Mouse (Mus musculus) kidney, postnatal 0 days (tissue): ENCODE results near the gene Hoxd10. TPM values are rescaled to one million over a fixed set of nuclear protein-coding genes. Genes with fewer than 3 reads are reported as not detected.

Experiments used
- ATAC-seq: fragments of 200-750 bp; cut with Nextera tagmentation; replicated peaks from 2 replicates; pipeline ENCODE4 v1.8.0; 2017; ENCODE audit warnings: low read depth, moderate number of reproducible peaks, moderate TSS enrichment, moderate library complexity; ENCODE audit not compliant: low FRiP score
- DNase-seq: peaks from one replicate; pipeline ENCODE4 v3.0.0-alpha.2; 2016; ENCODE audit warnings: low spot score
- H3K27ac ChIP-seq: fragments of 300-500 bp; sonication (generic); 2 replicates; pipeline ENCODE4 v1.5.1; 2014; ENCODE audit warnings: mild to moderate bottlenecking
- H3K27me3 ChIP-seq: fragments of 300-500 bp; sonication (generic); 2 replicates; pipeline ENCODE4 v1.6.1; 2014; ENCODE audit warnings: low read length, mixed read lengths; ENCODE audit not compliant: insufficient read depth
- H3K36me3 ChIP-seq: fragments of 300-500 bp; sonication (generic); 2 replicates; pipeline ENCODE4 v1.6.1; 2014; ENCODE audit warnings: low read length, mixed read lengths; ENCODE audit not compliant: insufficient read depth
- H3K4me1 ChIP-seq: fragments of 300-500 bp; sonication (generic); replicated peaks from 2 replicates; pipeline ENCODE4 v1.6.1; 2014; ENCODE audit warnings: antibody characterized with exemption, low read length, mixed read lengths; ENCODE audit not compliant: insufficient read depth
- H3K4me2 ChIP-seq: fragments of 300-500 bp; sonication (generic); 2 replicates; pipeline ENCODE4 v1.6.1; 2014; ENCODE audit warnings: mild to moderate bottlenecking, low read length, moderate library complexity, mixed read lengths
- H3K4me3 ChIP-seq: fragments of 300-500 bp; sonication (generic); replicated peaks from 2 replicates; pipeline ENCODE4 v1.5.1; 2014; ENCODE audit warnings: low read depth, low read length
- H3K9ac ChIP-seq: fragments of 300-500 bp; sonication (generic); 2 replicates; pipeline ENCODE4 v1.6.1; 2014; ENCODE audit warnings: low read depth, low read length
- H3K9me3 ChIP-seq: fragments of 300-500 bp; sonication (generic); replicated peaks from 2 replicates; pipeline ENCODE4 v1.6.1; 2016; ENCODE audit warnings: low read length, inconsistent platforms, mixed read lengths
- CTCF ChIP-seq: IDR thresholded peaks from 2 replicates; pipeline ENCODE4 v1.5.1; 2016; ENCODE audit warnings: antibody characterized with exemption, low read depth, mild to moderate bottlenecking, moderate library complexity
- WGBS: fragments of 180-500 bp; shearing (Covaris S2); extraction: QIAGEN DNeasy Blood & Tissue Kit; methylation state at CpG from one replicate; pipeline ENCODE4 v1.1.7; 2014; 5-methylcytosine and 5-hydroxymethylcytosine counted together
- polyA plus RNA-seq: library from polyadenylated mRNA; unstranded; fragments of >200 nt; fragmentation: Nextera tagmentation; extraction: Ambion mirVana; gene quantifications from 2 replicates; pipeline ENCODE4 v1.2.1, GENCODE M21; 2015

The Hoxd10 gene
- polyA plus RNA-seq = 44.6 and 45.5 TPM in 2 replicates

DNA sequence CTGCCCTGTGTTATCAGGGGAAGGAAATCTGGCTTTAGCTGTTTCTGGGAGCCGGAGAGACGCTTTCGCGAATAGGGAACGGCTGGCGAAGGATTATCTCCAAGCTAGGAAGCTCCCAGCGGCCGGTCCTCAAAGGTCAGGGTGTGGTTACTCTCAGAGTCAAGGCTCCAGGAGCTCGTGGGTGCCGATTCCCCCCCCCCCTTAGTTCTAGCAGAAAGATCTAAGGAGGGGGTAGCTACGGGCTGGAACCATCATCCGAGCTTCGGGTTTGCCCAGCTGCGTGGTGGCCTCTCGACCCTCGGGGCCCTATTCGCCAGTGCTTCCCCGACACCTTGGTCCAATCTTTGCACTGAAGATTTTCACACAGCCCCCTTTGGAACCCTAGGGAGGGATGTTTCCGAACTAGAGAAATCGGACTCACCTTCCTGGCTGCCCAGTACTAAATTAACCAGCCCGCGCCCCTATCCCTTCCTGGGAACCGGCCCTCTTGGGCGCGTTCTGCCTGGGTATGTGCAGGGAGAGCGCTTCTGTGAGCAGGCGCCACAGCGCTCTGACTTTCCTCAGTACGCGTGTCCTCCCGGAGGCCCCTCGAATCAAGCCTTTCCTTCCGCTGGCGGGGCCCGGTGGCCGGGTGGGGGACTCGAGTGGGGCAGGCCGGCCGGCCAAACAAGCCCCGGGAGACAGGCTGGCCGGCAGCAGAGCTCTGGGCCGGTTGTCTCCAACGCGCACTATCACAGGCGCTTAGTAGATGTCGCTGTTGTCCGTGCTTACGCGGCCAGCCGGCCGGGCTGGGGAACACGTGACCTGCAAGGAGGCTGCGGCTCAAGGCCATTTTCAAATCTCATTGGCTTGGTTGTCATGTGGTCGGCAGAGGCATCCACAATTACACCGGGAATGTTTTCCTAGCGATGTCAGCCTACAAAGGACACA, at the start of gene Hoxd10:
TSS of gene Hoxd10 (plus strand) at position 903 of the 930 bp plus-strand sequence.
- Histone ChIP-seq H3K27me3 (no peaks in the 10 kb centered on the region), H3K36me3 (0 out of 2 replicates have a peak, but pooled peaks cover 10% of the 10 kb centered on the region), H3K4me1 (peaks cover 11% of the 10 kb centered on the region), H3K9ac (peak within 1 kb of the TSS; percentile 100), H3K4me2 (peak within 1 kb of the TSS; percentile 90), H3K27ac (peak within 1 kb of the TSS; percentile 97), H3K4me3 (peak within 1 kb of the TSS; percentile 82), H3K9me3 (no peaks in the 10 kb centered on the region)
- peak; percentile 63 for TF ChIP-seq CTCF
- DNase-seq = peak; percentile 97
- WGBS = 2% methylated on average over 56 of the region's 56 CpGs
- ATAC-seq = peak; percentile 80

DNA sequence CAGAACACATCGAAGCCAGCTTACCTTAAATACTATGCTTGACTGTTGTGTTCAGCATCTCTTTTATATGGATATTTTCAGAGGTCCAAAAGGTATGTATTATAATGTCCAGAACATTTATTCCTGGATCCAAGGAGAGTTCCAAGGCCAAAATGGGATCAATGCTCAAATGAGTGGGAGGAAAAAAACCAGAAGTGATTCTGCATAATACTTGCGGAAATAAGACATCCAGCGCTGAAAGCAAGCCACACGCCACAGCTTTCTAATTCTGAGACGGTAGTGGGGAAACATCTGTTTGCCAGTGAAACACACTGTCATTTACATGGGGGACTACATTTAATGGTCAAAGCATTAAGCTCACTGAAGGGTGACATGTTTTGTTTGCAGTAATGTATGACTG, 49.3 kb upstream of the Hoxd10 start:
- DNase-seq (no peak), ATAC-seq (no peak)
- Histone ChIP-seq H3K27ac (no peak overlapping the region), H3K4me2 (no peak overlapping the region), H3K4me3 (no peak overlapping the region), H3K9ac (no peak overlapping the region), H3K27me3 (peaks cover 22% of the 10 kb centered on the region), H3K36me3 (no peaks in the 10 kb centered on the region), H3K9me3 (no peaks in the 10 kb centered on the region), H3K4me1 (no peaks in the 10 kb centered on the region)
- WGBS = 27% methylated on average over 5 of the region's 5 CpGs
- no peak for TF ChIP-seq CTCF

DNA sequence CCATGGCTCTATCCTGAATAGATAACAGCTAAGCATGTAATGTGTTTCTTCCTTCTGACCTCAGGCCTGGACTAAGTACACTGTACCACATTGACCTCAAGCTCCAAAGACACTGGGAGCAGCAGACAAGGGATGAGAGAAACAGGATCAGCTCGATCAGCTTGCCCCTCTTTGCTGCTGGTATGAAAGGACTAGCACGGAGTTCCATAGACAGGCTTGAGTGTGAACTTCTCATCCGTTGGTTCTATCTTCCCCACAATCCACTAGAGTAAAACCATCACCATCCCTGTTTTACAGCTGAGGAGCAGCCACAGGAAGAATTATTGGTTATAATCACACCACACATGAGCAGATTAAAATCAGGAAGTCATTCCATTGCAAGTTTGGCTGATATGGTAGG, 46.1 kb upstream of the Hoxd10 start:
- ATAC-seq = no peak
- 86% methylated on average over 3 of the region's 3 CpGs for WGBS
- Histone ChIP-seq H3K4me2 (no peak overlapping the region), H3K4me1 (0 out of 2 replicates have a peak, but pooled peaks cover 3% of the 10 kb centered on the region), H3K9ac (no peak overlapping the region), H3K4me3 (no peak overlapping the region), H3K36me3 (no peaks in the 10 kb centered on the region), H3K27ac (no peak overlapping the region), H3K27me3 (peaks cover 52% of the 10 kb centered on the region), H3K9me3 (no peaks in the 10 kb centered on the region)
- no peak for TF ChIP-seq CTCF
- no peak for DNase-seq

DNA sequence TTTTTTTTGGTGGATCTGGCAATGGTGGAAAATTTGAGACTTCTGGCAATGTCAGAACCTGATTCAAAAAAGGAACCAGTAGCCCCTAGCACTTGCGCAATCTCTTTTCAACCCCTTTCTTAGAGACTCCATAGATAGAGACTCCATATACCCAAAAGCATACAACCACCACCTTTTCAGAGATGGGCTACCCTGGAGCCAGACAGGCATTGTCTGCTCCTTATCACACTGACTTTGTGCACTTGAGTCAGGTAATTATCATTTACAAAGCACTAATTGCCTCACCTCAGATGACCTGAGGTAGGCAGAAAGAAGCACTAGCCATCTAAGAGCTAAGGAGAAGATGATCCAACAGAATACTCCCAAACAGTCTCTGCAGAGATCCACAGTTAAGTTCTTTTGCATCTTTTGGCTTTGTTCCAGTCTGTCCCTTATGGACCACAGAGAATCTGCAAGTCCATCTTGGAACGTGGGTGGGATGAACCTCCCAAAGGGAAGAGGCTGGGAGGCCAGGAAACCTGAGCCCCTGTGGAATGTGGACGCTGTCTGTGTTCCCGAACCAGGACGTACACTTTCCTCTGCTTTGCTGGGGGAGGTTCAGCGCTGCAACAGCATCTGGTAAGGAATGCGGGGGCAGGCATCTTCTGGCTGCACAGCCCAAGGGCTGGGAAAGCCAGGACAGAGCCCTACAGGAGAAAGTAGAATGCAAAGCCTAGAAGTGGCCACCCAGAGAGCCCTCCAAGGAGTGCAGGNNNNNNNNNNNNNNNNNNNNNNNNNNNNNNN, 44.5 kb upstream of the Hoxd10 start:
- no peak overlapping the region for H3K4me2 ChIP-seq
- H3K27me3 ChIP-seq = peaks cover 68% of the 10 kb centered on the region
- no peaks in the 10 kb centered on the region for H3K36me3 ChIP-seq
- H3K9ac ChIP-seq = no peak overlapping the region
- 16% methylated on average over 7 of the region's 7 CpGs for WGBS
- H3K4me3 ChIP-seq = no peak overlapping the region
- peak; percentile 65; the same call in 1 of the 2 replicates for ATAC-seq
- TF ChIP-seq CTCF = no peak
- H3K4me1 ChIP-seq = 0 out of 2 replicates have a peak, but pooled peaks cover 3% of the 10 kb centered on the region
- H3K27ac ChIP-seq = no peak overlapping the region
- H3K9me3 ChIP-seq = no peaks in the 10 kb centered on the region
- DNase-seq = peak; percentile 83

DNA sequence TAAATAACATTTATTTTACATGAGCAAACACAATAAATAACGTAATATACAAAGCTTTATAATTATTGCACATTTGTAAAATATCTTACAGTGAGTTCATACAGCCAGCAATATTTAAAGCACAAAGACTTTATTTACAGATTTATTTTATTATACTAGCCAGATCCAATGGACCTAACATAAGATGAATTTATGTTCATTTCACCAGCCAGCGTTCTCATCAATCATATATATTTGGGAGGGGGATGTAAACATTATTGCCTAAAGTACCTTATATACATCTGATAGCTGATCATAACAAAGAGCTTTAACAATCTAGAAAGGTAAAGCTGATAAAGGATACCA, 38.8 kb upstream of the Hoxd10 start:
- DNase-seq (peak; percentile 30), ATAC-seq (no peak)
- Histone ChIP-seq H3K4me3 (no peak overlapping the region), H3K4me2 (no peak overlapping the region), H3K27me3 (peaks cover 84% of the 10 kb centered on the region), H3K36me3 (no peaks in the 10 kb centered on the region), H3K27ac (no peak overlapping the region), H3K4me1 (peaks cover 7% of the 10 kb centered on the region; the same call in 1 of the 2 replicates), H3K9ac (no peak overlapping the region), H3K9me3 (no peaks in the 10 kb centered on the region)
- 36% methylated on average over 2 of the region's 2 CpGs for WGBS
- TF ChIP-seq CTCF = no peak

DNA sequence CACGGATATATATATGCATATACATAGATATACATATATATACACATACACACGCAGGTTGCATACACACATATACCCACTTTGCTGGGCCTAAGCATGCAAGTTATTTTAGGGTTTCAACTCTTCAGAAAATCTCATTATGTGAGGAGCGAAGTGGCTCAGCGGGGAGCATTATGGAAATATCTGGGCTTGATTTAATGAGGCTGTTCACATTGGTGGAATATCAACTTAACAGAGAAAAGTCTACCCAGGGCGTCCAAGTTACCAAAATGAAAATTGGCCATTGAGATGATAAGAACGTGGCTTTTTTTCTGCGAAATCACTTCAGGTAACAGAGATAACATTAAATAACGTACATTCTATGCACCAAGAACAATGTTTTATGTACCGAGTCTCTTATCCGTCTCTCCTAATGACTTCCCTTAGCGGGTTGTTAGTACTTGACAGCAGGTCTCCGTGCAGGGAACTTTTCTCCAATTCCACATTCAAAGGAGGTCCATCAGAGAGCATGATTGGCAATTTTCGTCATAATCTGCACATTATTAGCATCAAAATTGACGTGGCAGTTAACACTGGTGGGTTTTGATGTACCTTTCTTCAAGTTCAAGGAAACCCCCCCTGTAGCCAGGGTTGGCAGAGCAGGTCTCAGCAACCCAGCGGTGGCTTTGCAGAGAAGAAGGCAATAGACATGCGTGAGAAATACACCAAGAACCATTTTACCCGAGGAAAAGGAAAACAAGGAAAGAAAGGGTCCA, 37.8 kb upstream of the Hoxd10 start:
- H3K9ac ChIP-seq = no peak overlapping the region
- DNase-seq (peak; percentile 31), ATAC-seq (no peak)
- H3K36me3 ChIP-seq = no peaks in the 10 kb centered on the region
- H3K27me3 ChIP-seq = peaks cover 80% of the 10 kb centered on the region
- no peak for TF ChIP-seq CTCF
- no peak overlapping the region for H3K4me2 ChIP-seq
- no peak overlapping the region for H3K27ac ChIP-seq
- H3K4me1 ChIP-seq = peaks cover 4% of the 10 kb centered on the region; the same call in 1 of the 2 replicates
- H3K9me3 ChIP-seq = no peaks in the 10 kb centered on the region
- no peak overlapping the region for H3K4me3 ChIP-seq
- WGBS = 14% methylated on average over 17 of the region's 17 CpGs
